Mouse (Mus musculus): Measurements from ENCODE around the gene Actn4.

Actn4 gene

DNA sequence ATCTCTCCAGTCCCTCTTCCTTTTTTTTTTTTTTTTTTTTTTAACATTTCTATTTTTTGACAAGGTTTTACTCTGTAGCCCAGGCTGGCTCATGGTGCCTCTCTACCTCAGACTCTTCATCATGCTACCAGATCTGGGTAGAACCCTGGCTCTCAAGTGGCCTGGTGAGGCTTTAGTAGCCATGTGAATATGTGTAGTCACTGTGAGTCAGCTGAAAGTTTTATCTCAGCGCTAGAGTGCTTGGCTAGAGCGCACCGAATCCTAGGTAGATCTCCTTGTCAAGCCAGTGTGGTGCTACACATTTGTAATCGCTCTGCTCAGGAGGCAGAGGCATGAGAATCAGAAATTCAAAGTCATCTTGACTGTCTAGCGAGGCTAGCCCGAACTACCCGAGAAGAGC, 85.0 kb downstream of the Actn4 start:
- CTCF ChIA-PET = interaction anchor here in 2 of 4 experiments (0.6 to 0.7 kb wide), 2 partner anchors 159 to 507 kb away, joined by 3 to 4 read pairs; no protein-coding TSS in a partner anchor
- POLR2A ChIA-PET = interaction anchor here in 2 of 4 experiments (0.6 to 1.9 kb wide), 8 partner anchors 12 to 96 kb away, joined by 3 to 6 read pairs (median 4); no protein-coding TSS in a partner anchor

DNA sequence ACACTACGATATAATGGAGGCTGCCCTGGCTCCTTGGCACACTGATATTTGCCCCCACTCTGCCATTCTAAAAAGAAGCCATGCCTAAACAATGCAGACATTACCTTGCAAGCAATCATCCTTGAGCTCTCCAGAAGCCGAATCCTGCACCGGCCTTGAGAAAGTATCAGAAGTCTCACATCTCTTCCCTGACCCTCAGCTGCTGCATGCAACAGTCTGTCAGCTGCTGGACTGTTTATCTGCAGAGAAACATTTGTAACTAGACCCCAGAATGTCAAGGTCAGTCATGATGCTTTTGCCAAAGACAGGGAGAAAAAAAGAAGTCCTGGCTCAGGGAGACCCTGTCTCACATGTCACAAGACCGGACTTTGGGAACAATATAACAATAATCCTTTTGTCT, 86.0 kb downstream of the Actn4 start:
- ChIA-PET CTCF (interaction anchor here in 2 of 4 experiments (0.7 kb wide), 2 partner anchors 112 to 163 kb away, joined by 3 to 4 read pairs; no protein-coding TSS in a partner anchor), POLR2A (interaction anchor here in 1 of 4 experiments (0.7 kb wide), 1 partner anchor 81 kb away, joined by 3 read pairs; no protein-coding TSS in a partner anchor)

DNA sequence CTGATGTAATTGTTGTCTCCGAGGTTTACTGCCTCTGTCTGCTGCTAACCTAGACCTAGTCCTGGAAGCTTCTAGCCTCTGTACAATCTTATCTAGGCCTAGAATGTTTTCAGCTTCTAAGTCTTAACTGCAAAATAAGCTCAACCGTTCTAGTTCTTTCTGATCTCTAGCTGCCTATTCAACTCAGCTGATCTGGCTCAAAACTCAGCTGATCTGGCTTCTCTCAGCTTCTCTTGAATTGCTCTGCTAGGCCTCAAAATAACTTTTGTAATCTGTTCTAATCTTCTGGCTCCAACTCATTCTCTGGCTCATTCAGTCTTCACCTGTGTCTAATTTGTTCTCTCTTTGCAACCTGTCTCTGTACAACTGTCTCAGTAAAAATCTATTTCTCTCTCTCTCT, 87.6 kb downstream of the Actn4 start:
- POLR2A ChIA-PET = interaction anchor here in 1 of 4 experiments (0.8 kb wide), 1 partner anchor 64 kb away, joined by 3 read pairs; no protein-coding TSS in a partner anchor
- CTCF ChIA-PET = no interaction called here

DNA sequence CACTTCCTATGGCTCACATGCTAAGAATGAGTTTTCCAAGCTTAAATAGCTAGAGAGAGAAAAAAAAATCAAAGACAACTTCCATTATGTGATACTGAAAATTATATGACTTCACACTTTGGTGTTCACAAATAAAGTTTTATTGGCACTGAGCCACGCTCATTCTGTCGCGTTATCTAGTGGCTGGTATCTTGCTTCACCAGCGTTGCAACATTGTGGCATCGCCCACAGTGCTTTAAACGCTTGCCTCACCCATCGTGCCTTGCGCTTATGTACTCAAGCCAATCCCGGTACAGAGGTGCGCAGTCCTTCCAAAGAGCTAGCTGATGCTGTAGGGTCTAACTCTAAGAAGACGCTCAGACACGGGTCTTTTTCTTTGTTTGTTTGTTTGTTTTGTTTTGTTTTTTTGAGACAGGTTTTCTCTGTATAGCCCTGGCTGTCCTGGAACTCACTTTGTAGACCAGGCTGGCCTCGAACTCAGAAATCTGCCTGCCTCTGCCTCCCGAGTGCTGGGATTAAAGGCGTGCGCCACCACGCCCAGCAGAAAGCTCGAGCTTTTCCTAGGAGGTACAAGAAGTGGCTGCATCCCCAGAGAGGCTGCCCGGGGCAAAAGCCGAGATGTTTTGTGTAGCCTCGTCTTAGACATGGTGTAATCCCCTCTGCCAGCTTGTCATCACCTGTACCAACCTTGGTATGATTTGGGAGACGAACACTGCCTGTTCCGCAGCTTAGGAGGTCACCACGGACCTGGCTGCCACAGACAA, 91.1 kb downstream of the Actn4 start:
- POLR2A ChIA-PET = interaction anchor here (0.5 to 4.6 kb wide), 31 partner anchors 8 to 523 kb away, joined by 3 to 29 read pairs (median 3); partner anchors contain the start of genes Capn12 (in 3 of the 4), Med29 (in 1 of the 4), Mrps12 (in 1 of the 4) and Paf1 (in 1 of the 4)

DNA sequence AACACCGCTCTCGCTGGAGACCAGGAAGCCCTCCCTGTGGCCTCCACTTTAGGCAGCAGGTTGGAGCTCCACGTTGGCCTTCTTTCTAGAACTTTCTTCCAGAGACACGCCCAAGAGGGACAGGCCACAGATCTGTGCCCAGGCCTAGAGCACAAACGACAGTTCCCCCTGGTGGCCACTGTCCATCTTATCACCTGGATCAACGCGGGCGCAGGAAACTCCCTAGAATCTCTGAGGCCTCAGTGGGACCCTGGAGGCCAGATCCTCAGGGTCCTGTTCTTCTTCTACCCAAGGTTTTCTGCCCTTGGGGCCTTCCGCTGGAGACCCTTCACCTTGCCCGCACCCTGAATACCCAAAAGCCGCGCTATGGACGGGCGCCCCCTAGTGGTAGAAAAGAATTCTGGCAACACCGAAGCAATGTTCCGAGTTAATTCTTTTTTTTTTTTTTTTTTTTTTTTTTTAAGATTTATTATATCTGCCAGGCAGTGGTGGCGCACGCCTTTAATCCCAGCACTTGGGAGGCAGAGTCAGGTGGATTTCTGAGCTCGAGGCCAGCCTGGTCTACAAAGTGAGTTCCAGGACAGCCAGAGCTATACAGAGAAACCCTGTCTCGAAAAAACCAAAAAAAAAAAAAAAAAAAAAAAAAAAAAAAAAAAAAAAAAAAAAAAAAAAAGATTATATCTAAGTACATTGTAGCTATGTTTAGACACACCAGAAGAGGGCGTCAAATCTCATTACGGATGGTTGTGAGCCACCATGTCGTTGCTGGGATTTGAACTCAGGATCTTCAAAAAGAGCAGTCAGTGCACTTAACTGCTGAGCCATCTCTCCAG, 94.4 kb downstream of the Actn4 start:
- ChIA-PET CTCF (interaction anchor here (0.6 to 3.2 kb wide), 39 partner anchors 12 to 1327 kb away, joined by 3 to 17 read pairs (median 4); partner anchors contain the start of genes Fam98c (in 1 of the 4), Gmfg (in 1 of the 4), Hnrnpl (in 1 of the 4) and Map4k1 (in 1 of the 4)), POLR2A (interaction anchor here in 3 of 4 experiments (0.6 to 4.6 kb wide), 22 partner anchors 11 to 380 kb away, joined by 3 to 29 read pairs (median 3); partner anchors contain the start of genes Sars2 (in 3 of the 3), Mrps12 (in 2 of the 3), Capn12 (in 1 of the 3) and Hnrnpl (in 1 of the 3))

More for the DNA sequence above, 91.1 kb downstream of the Actn4 start:
- CTCF ChIA-PET = interaction anchor here (0.6 to 2.0 kb wide), 15 partner anchors 9 to 239 kb away, joined by 3 to 8 read pairs (median 4); no protein-coding TSS in a partner anchor

DNA sequence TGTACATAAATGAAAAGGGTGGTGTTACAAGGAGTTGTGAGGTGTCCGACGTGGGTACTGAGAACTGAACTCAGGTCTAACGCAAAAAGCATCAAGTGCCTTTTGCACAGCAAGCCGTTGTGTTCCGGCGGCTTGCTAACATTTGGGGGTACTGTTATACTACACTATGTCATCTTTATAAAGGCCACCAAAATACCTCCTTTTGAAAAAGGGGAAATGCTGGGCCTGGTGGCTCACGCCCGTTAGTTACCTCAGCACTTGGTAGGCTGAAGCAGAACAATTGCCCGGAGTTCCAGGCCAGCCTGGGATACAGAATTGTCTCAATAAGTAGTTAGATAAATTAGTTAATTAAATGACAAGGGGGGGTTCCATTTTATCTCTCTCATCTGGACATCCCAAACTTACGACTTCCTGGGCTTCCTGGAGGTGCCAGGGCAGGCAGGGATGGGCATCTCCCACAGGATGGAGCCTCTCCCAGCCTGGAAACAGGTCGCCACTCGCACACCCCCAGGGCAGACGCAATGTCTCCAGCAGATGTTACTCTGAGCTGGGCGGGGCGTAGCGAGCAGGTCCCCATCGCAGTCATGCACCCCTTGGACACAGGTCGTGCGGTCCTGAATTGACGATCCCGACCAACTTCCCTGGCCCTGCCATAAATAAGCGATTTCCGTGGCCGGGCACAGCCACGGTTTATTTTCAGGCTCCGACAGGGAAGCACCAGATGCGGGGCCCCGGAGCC, 95.2 kb downstream of the Actn4 start:
- POLR2A ChIA-PET = interaction anchor here in 3 of 4 experiments (0.6 to 4.6 kb wide), 26 partner anchors 15 to 379 kb away, joined by 3 to 29 read pairs (median 3); partner anchors contain the start of genes Actn4 (in 1 of the 3), Capn12 (in 1 of the 3), Mrps12 (in 1 of the 3) and Sars2 (in 1 of the 3)

DNA sequence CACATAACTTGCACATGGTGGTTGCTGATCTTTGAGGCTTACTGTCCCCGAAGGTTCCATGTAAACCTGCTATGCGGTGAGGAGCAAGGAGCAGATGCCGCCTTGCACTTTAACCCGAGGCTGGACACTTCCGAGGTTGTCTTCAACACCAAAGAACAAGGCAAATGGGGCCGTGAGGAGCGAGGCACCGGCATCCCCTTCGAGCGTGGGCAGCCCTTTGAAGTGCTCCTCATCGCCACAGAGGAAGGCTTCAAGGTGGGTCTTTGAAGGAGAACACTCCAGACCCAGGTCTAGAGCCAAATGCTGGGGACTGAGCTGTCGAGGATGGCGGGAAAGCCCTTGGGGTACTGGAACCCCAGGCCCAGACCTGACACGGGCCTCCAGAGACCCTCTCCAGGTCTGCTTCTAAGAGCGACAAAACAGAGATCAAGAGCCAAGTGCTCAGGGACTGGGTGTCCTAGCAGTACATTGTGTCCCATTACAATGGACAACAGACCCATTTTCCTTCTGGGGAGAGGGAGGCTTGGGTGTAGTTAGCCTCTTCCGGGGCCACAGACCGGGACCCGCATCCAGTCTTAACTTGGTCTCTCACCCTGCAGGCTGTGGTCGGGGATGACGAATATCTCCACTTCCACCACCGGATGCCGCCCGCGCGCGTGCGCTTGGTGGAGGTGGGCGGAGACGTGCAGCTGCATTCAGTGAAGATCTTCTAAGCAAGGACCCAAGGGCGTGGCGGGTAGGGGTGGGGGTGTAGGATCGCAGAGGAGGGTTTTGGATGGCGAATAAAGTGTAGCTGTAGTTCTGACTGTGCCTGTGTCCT, 96.4 kb downstream of the Actn4 start:
- ChIA-PET POLR2A (interaction anchor here (0.5 to 2.8 kb wide), 22 partner anchors 12 to 422 kb away, joined by 3 to 10 read pairs (median 4); partner anchors contain the start of genes Actn4 (in 1 of the 4), Mrps12 (in 1 of the 4) and Sars2 (in 1 of the 4)), CTCF (interaction anchor here in 3 of 4 experiments (0.6 to 1.7 kb wide), 12 partner anchors 14 to 1672 kb away, joined by 3 to 16 read pairs (median 4); partner anchors contain the start of genes Mrps12 (in 1 of the 3) and Sars2 (in 1 of the 3))

More for the DNA sequence above, 95.2 kb downstream of the Actn4 start:
- CTCF ChIA-PET = interaction anchor here (0.6 to 3.2 kb wide), 22 partner anchors 13 to 430 kb away, joined by 3 to 13 read pairs (median 4); partner anchors contain the start of genes Mrps12 (in 2 of the 4), Sars2 (in 2 of the 4), Fam98c (in 1 of the 4) and Gmfg (in 1 of the 4)

DNA sequence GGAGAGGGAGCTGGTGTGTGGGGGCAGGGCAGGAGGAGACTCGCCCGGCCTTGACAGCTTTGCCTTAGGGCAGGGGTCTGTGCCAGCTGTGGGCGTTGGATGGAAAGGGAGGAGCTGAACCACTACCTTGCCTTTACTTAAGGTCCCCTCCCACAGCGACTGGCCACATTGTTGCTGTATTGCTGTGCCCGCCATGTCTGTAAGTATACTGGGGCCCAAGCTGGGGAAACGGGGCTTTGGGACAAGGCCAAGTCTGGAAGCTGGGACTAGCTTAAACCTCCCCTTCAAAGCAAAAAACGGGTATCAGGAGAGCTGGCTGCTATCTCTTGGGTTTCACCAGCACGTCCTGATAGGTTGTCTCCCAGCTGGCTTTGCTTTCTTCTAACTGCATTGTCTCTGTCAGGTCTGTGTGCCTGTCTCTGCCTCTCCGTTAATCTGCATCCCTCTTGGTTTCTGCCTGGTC, 97.8 kb downstream of the Actn4 start:
- ChIA-PET POLR2A (interaction anchor here (0.5 to 2.8 kb wide), 15 partner anchors 8 to 259 kb away, joined by 3 to 9 read pairs (median 4); partner anchors contain the start of genes Eif3k (in 1 of the 4), Map4k1 (in 1 of the 4) and Sirt2 (in 1 of the 4)), CTCF (interaction anchor here (0.6 to 1.7 kb wide), 7 partner anchors 16 to 172 kb away, joined by 3 to 5 read pairs (median 4); no protein-coding TSS in a partner anchor)

DNA sequence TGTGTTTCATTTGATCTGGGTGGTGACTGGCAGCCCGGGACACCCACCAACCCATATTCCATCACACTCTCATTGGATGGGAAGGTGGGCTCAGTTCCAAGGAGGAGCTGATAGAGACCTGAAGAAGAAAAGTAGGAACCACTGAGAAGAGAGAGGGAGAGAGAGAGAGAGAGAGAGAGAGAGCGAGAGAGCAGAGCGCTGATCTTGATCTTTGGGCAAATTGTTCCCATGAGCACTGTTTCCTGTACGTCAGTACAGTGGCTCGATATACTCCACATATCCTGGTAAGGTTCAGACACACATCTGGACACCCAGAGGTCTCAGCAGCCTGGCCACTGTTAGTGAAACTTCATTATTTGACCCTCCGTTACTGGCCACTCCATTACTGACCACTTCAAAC, 98.6 kb downstream of the Actn4 start, which contains the start of gene Lgals7:
Gene Lgals7, plus strand, starts transcription at position 314 of the 400 bp plus-strand sequence.
- ChIA-PET POLR2A (interaction anchor here in 2 of 4 experiments (0.5 to 2.8 kb wide), 6 partner anchors 31 to 385 kb away, joined by 3 to 8 read pairs (median 4); partner anchors contain the start of genes Eif3k (in 1 of the 2) and Map4k1 (in 1 of the 2)), CTCF (interaction anchor here in 2 of 4 experiments (0.6 to 1.2 kb wide), 2 partner anchors 71 to 173 kb away, joined by 4 to 5 read pairs; no protein-coding TSS in a partner anchor)

DNA sequence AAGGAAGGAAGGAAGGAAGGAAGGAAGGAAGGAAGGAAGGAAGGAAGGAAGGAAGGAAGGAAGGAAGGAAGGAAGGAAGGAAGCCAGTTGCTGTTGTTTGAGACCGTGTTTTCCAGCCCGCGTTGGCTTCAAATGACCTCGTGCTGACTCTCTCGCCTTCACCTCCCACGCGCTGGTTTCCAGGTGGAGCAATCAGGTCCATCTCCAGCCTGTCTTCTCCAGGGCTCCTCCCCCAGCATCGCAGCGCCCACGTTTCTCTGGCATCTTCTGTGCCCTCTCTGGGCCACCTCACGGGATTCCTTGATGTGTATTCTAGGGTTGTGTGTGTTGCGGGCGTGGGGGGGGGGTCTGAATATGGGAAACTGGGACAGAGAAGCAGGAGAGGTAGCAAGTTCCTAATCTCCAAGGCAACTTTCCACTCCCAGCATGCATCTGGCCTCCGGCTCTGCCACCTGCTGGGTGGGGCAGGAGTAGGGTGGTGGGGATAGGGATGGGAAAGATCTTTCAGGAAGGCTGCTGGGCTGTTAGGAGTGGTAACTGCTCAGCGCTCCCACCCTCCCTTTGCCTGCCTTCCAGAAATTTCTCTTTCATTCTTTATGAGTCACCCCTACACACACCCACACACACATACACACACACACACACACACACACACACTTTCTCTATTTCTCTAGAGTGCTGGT, 99.2 kb downstream of the Actn4 start:
- ChIA-PET CTCF (no interaction called here), POLR2A (interaction anchor here in 1 of 4 experiments (0.7 to 1.9 kb wide), 2 partner anchors 13 to 386 kb away, joined by 3 to 7 read pairs; no protein-coding TSS in a partner anchor)

DNA sequence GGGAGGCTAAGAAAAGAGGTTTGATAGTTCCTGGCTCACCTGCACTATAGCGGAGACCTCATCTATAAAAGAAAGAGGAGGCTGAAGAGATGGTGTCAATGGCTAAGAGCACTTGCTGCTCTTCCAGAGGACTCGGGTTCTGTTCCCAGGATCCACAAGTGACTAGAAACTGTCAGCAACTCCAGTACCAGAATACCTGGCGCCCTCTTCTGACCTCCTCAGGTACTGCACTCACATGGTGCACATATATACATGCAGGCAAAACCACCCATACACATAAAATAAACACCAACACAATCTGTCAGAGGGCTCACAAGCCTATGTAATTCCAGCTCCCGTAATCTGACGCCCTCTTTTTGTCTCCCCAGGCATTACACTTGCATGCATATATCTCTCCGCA, 101.2 kb downstream of the Actn4 start:
- CTCF ChIA-PET = interaction anchor here in 3 of 4 experiments (1.3 to 1.6 kb wide), 3 partner anchors 22 to 81 kb away, joined by 3 to 4 read pairs (median 3); no protein-coding TSS in a partner anchor
- POLR2A ChIA-PET = interaction anchor here in 1 of 4 experiments (0.6 to 2.2 kb wide), 7 partner anchors 11 to 211 kb away, joined by 3 to 7 read pairs (median 5); partner anchors contain the start of genes Hnrnpl and Sirt2

DNA sequence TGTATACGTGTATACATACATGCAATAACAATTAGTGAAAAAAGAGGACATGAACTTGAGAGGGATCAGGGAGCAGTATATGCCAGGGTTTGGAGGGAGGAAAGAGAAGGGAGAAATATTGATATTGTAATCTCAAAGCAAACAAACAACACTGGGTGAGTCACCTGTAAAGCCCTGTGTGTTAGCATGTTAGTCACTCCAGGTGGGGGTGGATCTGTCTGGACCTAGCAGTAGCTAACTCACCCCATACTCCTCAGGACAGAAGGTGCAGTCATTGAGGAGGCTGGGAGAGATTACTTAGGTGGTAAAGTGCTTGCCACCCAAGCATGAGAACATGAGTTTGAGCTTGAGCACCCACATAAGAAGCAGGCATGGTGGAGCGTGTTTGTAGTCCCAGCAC, 102.2 kb downstream of the Actn4 start:
- CTCF ChIA-PET = interaction anchor here in 1 of 4 experiments (0.5 to 1.6 kb wide), 2 partner anchors 23 to 158 kb away, joined by 3 read pairs; no protein-coding TSS in a partner anchor
- POLR2A ChIA-PET = interaction anchor here in 2 of 4 experiments (1.0 to 1.3 kb wide), 3 partner anchors 47 to 141 kb away, joined by 3 to 4 read pairs (median 4); no protein-coding TSS in a partner anchor

DNA sequence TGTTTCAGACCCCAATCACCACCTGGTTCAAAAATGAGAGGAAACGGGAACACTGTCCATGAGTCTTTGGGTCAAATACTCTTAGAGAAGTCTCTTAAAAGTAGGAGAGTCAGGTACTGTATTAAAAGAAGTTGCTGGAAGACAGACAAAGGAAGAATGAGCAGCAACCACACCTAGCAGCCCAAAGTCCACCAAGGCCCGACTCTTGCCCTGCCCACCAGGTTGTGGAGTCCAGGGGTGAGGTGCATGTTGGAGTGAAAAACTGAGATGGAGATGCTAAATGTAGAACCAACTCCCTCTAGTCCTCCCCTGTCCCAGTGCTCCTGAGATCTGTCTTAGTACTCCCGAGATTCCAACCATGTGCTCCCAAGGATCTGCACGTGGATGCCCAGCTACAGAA, 111.5 kb downstream of the Actn4 start:
- ChIA-PET CTCF (no interaction called here), POLR2A (interaction anchor here in 2 of 4 experiments (1.2 to 2.3 kb wide), 6 partner anchors 10 to 40 kb away, joined by 3 to 12 read pairs (median 6); no protein-coding TSS in a partner anchor)

DNA sequence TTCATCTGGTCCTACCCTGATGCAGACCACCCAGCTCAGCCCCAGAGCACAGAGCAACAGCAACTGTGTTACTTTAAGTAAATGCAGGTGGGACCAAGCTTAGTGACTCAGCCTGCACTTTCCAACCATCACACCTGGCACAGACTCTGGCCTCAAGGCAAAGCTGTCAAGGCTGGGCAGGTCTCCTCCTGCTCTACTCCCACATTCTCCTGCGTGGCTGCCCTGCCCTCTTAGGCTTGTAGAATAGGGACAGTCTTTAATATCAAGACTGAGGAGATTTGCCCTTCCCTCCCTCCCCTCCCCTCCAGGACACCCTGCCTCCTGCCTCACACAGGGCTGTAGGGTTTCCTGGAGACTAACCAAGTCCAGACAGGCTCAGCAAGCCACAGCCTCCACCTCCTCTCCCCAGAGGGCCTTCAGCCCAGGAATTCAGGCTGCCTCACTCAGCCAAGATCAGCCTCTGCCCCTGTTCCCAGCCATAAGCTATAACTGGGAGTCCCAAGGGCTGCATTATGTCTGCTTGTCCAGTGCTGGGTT, 112.4 kb downstream of the Actn4 start:
- POLR2A ChIA-PET = interaction anchor here in 2 of 4 experiments (0.6 to 2.3 kb wide), 17 partner anchors 9 to 397 kb away, joined by 3 to 12 read pairs (median 4); partner anchors contain the start of genes Hnrnpl (in 1 of the 2) and Sirt2 (in 1 of the 2)
- CTCF ChIA-PET = interaction anchor here in 2 of 4 experiments (0.6 to 1.1 kb wide), 2 partner anchors 12 to 685 kb away, joined by 3 to 4 read pairs; no protein-coding TSS in a partner anchor
